Mouse (Mus musculus): ENCODE results near the gene Cyb5d2. TPM values are rescaled to one million over a fixed set of nuclear protein-coding genes. Genes with fewer than 3 reads are reported as not detected.

Gene Cyb5d2
- polyA plus RNA-seq, 1 experiment from 2014 or later: 6.3 TPM

GRCm38 (mm10) chr11:72806556-72806955, 10.6 kb upstream of the Cyb5d2 start:
- no peak overlapping the region for H3K4me3 ChIP-seq
- H3K9me3 ChIP-seq (replicated peaks): no peaks in the 10 kb centered on the region
- H3K36me3 ChIP-seq: no peaks in the 10 kb centered on the region
- H3K27ac ChIP-seq (ENCODE audit: poor library complexity, severe bottlenecking): no peak overlapping the region
- no peak overlapping the region for H3K9ac ChIP-seq
- H3K4me2 ChIP-seq: no peak overlapping the region
- ATAC-seq (ENCODE audit: insufficient number of reproducible peaks, low FRiP score): no peak
- H3K4me1 ChIP-seq (replicated peaks): peaks cover 35% of the 10 kb centered on the region
- 70% methylated on average over 2 of the region's 2 CpGs for WGBS
- H3K27me3 ChIP-seq (replicated peaks): no peaks in the 10 kb centered on the region

GRCm38 (mm10) chr11:72805232-72805631, 9.3 kb upstream of the Cyb5d2 start:
- Histone ChIP-seq H3K4me3 (no peak overlapping the region), H3K27me3 (replicated peaks) (no peaks in the 10 kb centered on the region), H3K36me3 (no peaks in the 10 kb centered on the region), H3K9me3 (replicated peaks) (no peaks in the 10 kb centered on the region), H3K4me2 (no peak overlapping the region), H3K27ac (ENCODE audit: poor library complexity, severe bottlenecking) (no peak overlapping the region), H3K4me1 (replicated peaks) (peaks cover 35% of the 10 kb centered on the region), H3K9ac (no peak overlapping the region)
- WGBS: 81% methylated on average over 3 of the region's 3 CpGs
- ATAC-seq (ENCODE audit: insufficient number of reproducible peaks, low FRiP score): no peak

DNA sequence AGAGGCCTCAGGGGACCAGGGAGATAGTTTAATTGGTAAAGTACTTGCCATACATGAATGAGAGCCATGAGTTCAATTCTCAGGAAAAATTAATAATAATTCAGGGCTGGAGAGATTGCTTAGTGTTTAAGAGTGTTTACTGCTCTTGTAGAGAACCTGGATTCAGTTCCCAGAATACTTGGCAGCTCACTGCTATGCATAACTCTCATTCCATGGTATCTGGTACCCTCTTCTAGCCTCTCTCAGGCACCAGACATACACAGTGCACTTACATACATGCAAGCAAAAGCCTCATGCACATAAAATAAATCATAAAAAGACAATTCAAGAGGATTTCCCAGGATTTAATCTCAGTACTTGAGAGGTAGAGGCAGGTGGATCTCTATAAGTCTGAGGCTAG, 8.6 kb upstream of the Cyb5d2 start:
- no peaks in the 10 kb centered on the region for H3K9me3 ChIP-seq (replicated peaks)
- no peak overlapping the region for H3K9ac ChIP-seq
- H3K27me3 ChIP-seq (replicated peaks): no peaks in the 10 kb centered on the region
- H3K4me3 ChIP-seq: no peak overlapping the region
- no peak for ATAC-seq (ENCODE audit: insufficient number of reproducible peaks, low FRiP score)
- H3K36me3 ChIP-seq: no peaks in the 10 kb centered on the region
- H3K27ac ChIP-seq (ENCODE audit: poor library complexity, severe bottlenecking): no peak overlapping the region
- no peak overlapping the region for H3K4me2 ChIP-seq
- peaks cover 35% of the 10 kb centered on the region for H3K4me1 ChIP-seq (replicated peaks)

DNA sequence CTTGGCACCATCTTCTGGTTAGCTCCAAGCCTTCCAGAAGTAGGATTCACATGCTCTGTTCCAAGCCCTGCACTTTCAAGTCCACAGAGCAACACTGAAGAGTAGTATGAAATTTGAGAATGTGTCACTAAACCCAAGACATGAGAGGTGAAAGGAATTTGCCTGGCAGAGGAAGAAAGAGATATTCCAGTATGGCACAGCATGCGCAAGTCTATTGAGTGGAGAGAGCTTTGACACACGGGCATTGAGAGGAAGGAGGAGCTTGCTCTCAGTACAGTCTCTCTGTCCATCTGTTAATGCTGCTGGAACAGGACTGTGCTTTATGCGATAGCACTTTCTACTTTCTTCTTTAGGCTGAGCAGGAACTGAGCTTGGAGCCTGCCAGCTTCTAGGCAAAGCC, 7.1 kb upstream of the Cyb5d2 start:
- 0 out of 2 replicates have a peak, but pooled peaks cover 6% of the 10 kb centered on the region for H3K36me3 ChIP-seq
- H3K4me2 ChIP-seq: no peak overlapping the region
- H3K27me3 ChIP-seq (replicated peaks): no peaks in the 10 kb centered on the region
- H3K9ac ChIP-seq: no peak overlapping the region
- H3K4me1 ChIP-seq (replicated peaks): peaks cover 33% of the 10 kb centered on the region
- H3K27ac ChIP-seq (ENCODE audit: poor library complexity, severe bottlenecking): no peak overlapping the region
- no peaks in the 10 kb centered on the region for H3K9me3 ChIP-seq (replicated peaks)
- ATAC-seq (ENCODE audit: insufficient number of reproducible peaks, low FRiP score): no peak
- 57% methylated on average over 3 of the region's 3 CpGs for WGBS
- H3K4me3 ChIP-seq: no peak overlapping the region

DNA sequence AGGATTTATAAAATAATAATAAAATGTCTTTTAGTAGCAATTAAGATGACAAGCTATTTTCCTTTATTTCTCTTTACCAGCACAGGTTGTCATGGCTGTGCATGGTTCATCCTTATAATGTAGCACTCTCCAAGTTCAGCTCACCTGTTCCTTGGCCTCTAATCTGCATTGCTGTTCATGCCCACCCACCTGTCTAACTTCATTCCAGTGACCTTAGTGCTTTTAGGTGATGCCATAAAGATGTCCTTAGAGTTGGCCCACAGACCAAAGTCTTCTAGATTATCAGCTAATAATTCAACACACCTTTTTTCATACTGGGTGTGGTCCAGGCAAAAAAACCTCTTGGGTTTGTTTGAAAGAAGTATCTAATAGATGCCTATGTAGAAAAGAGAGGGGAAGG, 5.2 kb upstream of the Cyb5d2 start:
- Histone ChIP-seq H3K27ac (ENCODE audit: poor library complexity, severe bottlenecking) (no peak overlapping the region), H3K4me1 (replicated peaks) (peaks cover 32% of the 10 kb centered on the region), H3K9ac (no peak overlapping the region), H3K4me3 (no peak overlapping the region), H3K4me2 (no peak overlapping the region), H3K27me3 (replicated peaks) (no peaks in the 10 kb centered on the region), H3K9me3 (replicated peaks) (no peaks in the 10 kb centered on the region), H3K36me3 (0 out of 2 replicates have a peak, but pooled peaks cover 6% of the 10 kb centered on the region)
- ATAC-seq (ENCODE audit: insufficient number of reproducible peaks, low FRiP score): no peak

DNA sequence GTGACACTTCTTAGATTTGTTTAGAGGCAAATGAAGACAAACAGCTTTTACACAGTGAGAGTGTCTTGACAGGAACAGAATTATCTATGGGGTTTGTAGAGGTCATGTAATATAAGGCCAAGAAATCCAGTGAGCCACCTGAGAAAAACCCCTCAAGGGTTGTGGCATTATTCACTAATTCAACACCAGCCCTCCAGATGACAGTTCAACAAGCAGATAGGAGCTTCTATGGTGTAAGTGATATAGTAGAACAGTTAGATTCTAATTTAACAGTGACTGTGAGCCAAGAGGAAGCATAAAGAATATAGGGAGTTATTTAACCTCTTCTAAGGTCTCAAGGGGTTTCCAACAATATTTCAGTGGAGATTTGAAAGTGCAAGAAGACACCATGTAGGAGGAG, 2.2 kb upstream of the Cyb5d2 start:
- no peaks in the 10 kb centered on the region for H3K27me3 ChIP-seq (replicated peaks)
- H3K4me1 ChIP-seq (replicated peaks): peaks cover 12% of the 10 kb centered on the region
- no peak for ATAC-seq (ENCODE audit: insufficient number of reproducible peaks, low FRiP score)
- no peaks in the 10 kb centered on the region for H3K9me3 ChIP-seq (replicated peaks)
- no peak overlapping the region for H3K27ac ChIP-seq (ENCODE audit: poor library complexity, severe bottlenecking)
- H3K9ac ChIP-seq: no peak overlapping the region
- H3K36me3 ChIP-seq: 0 out of 2 replicates have a peak, but pooled peaks cover 6% of the 10 kb centered on the region
- H3K4me3 ChIP-seq: no peak overlapping the region
- no peak overlapping the region for H3K4me2 ChIP-seq

GRCm38 (mm10) chr11:72796773-72797338, 914 bp upstream of the Cyb5d2 start:
- no peak overlapping the region for H3K27ac ChIP-seq (ENCODE audit: poor library complexity, severe bottlenecking)
- WGBS: 14% methylated on average over 10 of the region's 10 CpGs
- H3K9ac ChIP-seq: peak overlapping the region; percentile 89

DNA sequence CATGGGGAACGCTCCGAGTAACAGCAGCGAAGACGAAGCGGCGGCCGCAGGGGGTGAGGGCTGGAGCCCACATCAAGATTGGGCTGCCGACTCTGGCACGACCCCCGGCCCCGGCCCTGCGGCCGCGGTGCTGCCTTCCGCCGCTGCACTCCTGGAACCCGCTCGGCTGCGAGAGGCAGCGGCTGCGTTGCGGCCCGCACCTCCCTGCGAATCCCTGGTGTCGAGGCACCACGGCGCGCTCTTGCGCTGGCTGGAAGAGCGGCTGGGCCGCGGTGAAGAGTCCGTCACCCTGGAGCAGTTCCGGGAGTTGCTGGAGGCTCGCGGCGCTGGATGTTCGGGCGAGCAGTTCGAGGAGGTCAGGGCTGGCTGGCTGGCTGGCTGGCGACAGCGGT, 350 bp upstream of the Cyb5d2 start:
- Histone ChIP-seq H3K27ac (ENCODE audit: poor library complexity, severe bottlenecking) (peak overlapping the region; percentile 38; the same call in 1 of the 2 replicates), H3K9me3 (replicated peaks) (no peaks in the 10 kb centered on the region), H3K27me3 (replicated peaks) (no peaks in the 10 kb centered on the region), H3K4me2 (peak overlapping the region; percentile 79), H3K36me3 (0 out of 2 replicates have a peak, but pooled peaks cover 6% of the 10 kb centered on the region), H3K9ac (peak overlapping the region; percentile 89), H3K4me3 (peak overlapping the region; percentile 96), H3K4me1 (replicated peaks) (peaks cover 3% of the 10 kb centered on the region; the same call in 1 of the 2 replicates)
- under 1% methylated on average over 42 of the region's 42 CpGs for WGBS
- peak; percentile 40 for ATAC-seq (ENCODE audit: insufficient number of reproducible peaks, low FRiP score)

More at GRCm38 (mm10) chr11:72796773-72797338, 914 bp upstream of the Cyb5d2 start:
- ATAC-seq (ENCODE audit: insufficient number of reproducible peaks, low FRiP score): no peak
- 0 out of 2 replicates have a peak, but pooled peaks cover 6% of the 10 kb centered on the region for H3K36me3 ChIP-seq
- H3K9me3 ChIP-seq (replicated peaks): no peaks in the 10 kb centered on the region
- H3K27me3 ChIP-seq (replicated peaks): no peaks in the 10 kb centered on the region
- H3K4me1 ChIP-seq (replicated peaks): peaks cover 3% of the 10 kb centered on the region; the same call in 1 of the 2 replicates
- H3K4me3 ChIP-seq: peak overlapping the region; percentile 96
- H3K4me2 ChIP-seq: peak overlapping the region; percentile 79

DNA sequence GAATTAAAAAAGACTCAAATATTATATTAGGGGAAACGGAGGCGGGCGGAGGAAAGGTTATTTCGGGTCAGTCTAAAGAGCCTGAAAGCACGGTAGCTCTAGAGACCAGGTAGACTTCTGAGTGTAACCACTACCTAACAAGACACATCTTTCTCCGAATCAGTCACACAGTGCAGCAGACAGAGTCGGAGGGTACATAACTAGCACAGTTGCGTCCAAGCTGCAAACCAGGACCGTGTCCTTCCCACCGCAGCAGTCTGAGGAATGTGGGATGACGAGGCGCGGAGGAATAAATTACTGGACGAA, 840 bp downstream of the Cyb5d2 start:
- WGBS: 17% methylated on average over 14 of the region's 14 CpGs
- ATAC-seq (ENCODE audit: insufficient number of reproducible peaks, low FRiP score): peak; percentile 45
- Histone ChIP-seq H3K9ac (peak overlapping the region; percentile 83), H3K36me3 (0 out of 2 replicates have a peak, but pooled peaks cover 6% of the 10 kb centered on the region), H3K9me3 (replicated peaks) (no peaks in the 10 kb centered on the region), H3K4me2 (peak overlapping the region; percentile 81), H3K4me1 (replicated peaks) (peaks cover 3% of the 10 kb centered on the region; the same call in 1 of the 2 replicates), H3K27me3 (replicated peaks) (no peaks in the 10 kb centered on the region), H3K27ac (ENCODE audit: poor library complexity, severe bottlenecking) (peak overlapping the region; percentile 74), H3K4me3 (peak overlapping the region; percentile 96)

DNA sequence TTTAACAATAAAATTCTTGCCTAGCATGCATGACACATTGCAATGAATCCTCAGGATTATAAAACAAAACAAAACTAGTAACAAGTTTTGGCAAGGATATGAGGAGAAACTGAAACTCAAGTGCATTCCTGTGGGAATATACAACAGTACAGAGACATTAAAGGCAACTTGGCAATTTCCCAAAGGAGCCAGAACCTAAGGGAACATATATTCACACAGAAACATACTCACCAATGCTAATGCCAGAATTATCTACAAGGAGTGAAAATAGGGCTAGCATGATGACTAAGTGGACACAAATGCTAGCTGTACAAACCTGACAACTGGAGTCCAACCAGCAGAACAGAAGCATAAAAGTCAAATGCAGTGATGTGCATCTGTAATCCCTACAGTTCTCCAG, 3.9 kb downstream of the Cyb5d2 start:
- H3K4me3 ChIP-seq: no peak overlapping the region
- no peak for ATAC-seq (ENCODE audit: insufficient number of reproducible peaks, low FRiP score)
- no peak overlapping the region for H3K9ac ChIP-seq
- no peaks in the 10 kb centered on the region for H3K27me3 ChIP-seq (replicated peaks)
- peaks cover 4% of the 10 kb centered on the region; the same call in 1 of the 2 replicates for H3K36me3 ChIP-seq
- no peak overlapping the region for H3K4me2 ChIP-seq
- H3K9me3 ChIP-seq (replicated peaks): no peaks in the 10 kb centered on the region
- H3K4me1 ChIP-seq (replicated peaks): peaks cover 3% of the 10 kb centered on the region; the same call in 1 of the 2 replicates
- H3K27ac ChIP-seq (ENCODE audit: poor library complexity, severe bottlenecking): no peak overlapping the region

- H3K9me3 ChIP-seq (replicated peaks): no peaks in the 10 kb centered on the region
- no peak overlapping the region for H3K4me2 ChIP-seq
- no peaks in the 10 kb centered on the region for H3K27me3 ChIP-seq (replicated peaks)
- no peak for ATAC-seq (ENCODE audit: insufficient number of reproducible peaks, low FRiP score)
- 0 out of 2 replicates have a peak, but pooled peaks cover 3% of the 10 kb centered on the region for H3K36me3 ChIP-seq
- H3K27ac ChIP-seq (ENCODE audit: poor library complexity, severe bottlenecking): no peak overlapping the region
- H3K9ac ChIP-seq: no peak overlapping the region
- no peak overlapping the region for H3K4me3 ChIP-seq
- no peaks in the 10 kb centered on the region for H3K4me1 ChIP-seq (replicated peaks)
- 73% methylated on average over 3 of the region's 3 CpGs for WGBS
Measured at GRCm38 (mm10) chr11:72782503-72782902, 13.4 kb downstream of the Cyb5d2 start.

DNA sequence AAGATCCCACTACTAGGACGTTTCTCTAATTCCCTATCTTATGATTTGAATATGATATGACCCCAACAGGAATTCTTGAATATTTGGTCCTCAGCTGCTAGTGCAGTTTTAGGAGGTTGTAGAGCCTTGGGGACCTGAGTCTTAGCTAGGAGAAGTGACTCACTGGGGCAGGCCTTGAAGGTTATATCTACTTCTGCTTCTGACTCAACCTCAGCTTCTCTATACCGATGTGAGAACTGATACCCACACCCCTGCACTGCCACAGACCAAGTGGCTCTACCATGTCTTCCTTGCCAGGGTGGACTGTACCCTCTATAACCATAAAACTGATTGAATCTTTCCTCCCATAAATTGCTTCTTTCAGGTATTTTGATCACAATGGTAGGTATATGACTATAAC, 13.8 kb downstream of the Cyb5d2 start:
- no peaks in the 10 kb centered on the region for H3K4me1 ChIP-seq (replicated peaks)
- H3K9me3 ChIP-seq (replicated peaks): no peaks in the 10 kb centered on the region
- H3K4me2 ChIP-seq: no peak overlapping the region
- no peak overlapping the region for H3K9ac ChIP-seq
- no peak overlapping the region for H3K27ac ChIP-seq (ENCODE audit: poor library complexity, severe bottlenecking)
- no peak overlapping the region for H3K4me3 ChIP-seq
- WGBS: 58% methylated on average over 2 of the region's 2 CpGs
- 0 out of 2 replicates have a peak, but pooled peaks cover 3% of the 10 kb centered on the region for H3K36me3 ChIP-seq
- no peaks in the 10 kb centered on the region for H3K27me3 ChIP-seq (replicated peaks)
- no peak for ATAC-seq (ENCODE audit: insufficient number of reproducible peaks, low FRiP score)
